Mouse (Mus musculus): ENCODE data around the gene Apol8.
A peak's percentile ranks its signal among the peaks of the same experiment; 100 is the strongest.
"Not testable (repeated sequence)": the region's sequence is repeated elsewhere in the genome, so short reads cannot be mapped to it uniquely, and the experiment has no call there.

Gene Apol8

DNA sequence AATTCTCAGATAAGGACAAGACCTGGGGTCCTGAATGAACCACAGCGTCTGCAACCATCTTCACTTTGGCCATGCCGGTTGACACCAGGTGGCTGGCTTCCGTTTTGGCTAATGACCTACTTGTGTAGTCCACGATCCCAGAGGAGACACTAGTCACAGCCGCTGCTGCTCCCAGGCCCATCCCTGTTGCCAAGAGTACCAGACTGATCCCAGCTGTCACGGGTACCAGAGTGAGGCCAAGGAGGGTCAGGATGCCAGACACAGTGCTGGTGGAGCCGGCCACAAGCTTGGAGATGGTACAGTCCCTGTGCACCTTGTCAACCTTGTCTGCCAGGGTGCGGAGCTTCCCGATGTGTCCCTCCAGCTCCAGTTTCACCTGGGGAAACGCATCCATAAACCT, 7.1 kb downstream of the Apol8 start:
- DNase-seq, result no peak

DNA sequence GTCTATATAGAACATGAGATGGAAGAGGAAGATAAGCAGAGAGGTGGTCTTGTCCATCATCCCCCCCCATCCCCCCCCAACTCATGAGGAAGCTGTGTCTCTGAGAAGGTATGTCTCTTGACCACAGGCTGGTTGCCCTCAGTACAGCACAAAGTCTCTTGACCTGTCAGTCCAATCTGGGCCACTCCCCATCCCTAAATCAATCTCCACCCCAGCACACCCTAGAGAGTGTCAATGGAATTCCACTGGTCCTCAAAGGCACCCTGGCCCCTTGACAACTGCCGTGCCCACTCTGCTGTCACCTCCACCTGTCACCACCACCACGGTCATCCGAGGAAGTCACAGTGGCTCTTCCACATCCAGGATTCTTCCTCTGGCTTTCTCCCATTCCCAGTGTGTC, 8.4 kb downstream of the Apol8 start:
- DNase-seq, result no peak

DNA sequence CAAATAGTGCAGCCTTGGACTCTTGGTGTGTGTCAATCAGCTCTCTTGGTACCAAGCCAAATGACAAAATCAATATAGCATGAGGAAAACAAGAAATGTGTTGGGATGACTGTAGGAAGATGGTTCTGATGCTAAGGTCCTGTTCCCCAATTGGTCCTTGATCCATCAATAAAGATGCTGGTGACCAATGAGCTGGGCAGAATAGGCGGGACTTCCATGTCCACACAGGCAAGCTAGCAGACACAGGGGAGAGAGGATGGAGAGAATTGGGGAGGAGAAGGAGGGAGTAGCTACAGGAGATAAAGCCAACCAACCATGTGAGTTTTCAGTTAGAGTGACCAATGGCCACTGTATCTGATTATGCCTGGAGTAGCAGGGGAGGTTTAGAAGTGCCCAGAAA, 10.5 kb downstream of the Apol8 start:
- DNase-seq, result no peak

DNA sequence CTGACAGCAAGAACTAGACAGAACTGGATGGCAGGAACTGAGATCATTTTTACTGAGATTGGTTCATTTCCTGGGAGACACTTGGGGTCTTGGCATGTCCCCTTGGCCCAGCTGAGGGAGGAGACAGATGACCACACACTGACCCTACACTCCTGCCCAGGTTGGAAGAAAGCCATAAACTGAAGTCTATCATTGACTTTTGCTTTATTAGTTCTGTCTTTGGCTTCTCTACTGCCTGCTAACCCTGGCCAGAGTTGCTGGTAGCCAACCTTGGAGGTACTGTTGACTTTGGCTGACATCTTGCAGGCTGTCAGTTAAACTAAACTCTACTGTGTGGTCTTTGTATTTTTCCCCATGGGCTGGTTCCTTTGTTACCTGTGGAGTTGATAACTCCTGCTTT, 11.7 kb downstream of the Apol8 start:
- no peak for DNase-seq

DNA sequence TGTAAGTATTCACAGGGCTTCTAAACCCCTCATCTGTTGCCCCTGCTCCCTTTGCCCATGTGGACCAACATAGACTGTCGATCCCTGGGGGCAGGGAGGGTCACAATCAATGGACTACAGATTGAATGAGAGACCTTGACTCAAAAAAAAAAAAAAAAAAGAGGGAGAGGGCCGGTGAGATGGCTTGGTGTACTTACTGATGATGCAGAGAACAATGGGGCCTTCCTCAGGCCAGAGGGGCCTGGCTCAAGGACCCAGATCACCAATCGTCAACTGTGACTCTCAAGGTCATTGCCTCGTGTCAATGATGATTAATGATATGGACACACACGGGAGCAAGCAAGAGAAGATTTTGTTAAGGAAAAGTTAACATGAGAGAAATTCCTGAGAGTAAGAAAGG, 12.2 kb downstream of the Apol8 start:
- no peak for DNase-seq

DNA sequence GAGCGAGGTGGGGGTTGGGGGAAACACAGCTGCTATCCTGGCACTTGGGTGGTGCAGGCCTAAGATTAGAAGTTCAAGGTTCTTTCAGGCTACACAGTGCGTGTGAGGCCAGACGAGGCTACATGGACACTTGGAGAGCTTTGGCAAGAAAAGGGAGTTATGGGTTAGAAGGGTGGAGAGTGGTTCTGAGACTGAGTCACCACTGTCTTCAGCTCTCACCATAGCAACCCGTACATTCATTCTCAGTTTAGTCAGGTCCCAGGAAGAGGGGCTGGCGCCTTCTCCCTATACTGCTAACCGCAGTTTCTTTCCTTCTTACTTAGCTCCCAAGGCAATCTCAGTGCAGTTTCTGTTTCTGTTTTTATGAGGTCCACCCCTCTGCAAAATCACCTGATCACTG, 15.2 kb downstream of the Apol8 start:
- DNase-seq, result not testable (repeated sequence)

DNA sequence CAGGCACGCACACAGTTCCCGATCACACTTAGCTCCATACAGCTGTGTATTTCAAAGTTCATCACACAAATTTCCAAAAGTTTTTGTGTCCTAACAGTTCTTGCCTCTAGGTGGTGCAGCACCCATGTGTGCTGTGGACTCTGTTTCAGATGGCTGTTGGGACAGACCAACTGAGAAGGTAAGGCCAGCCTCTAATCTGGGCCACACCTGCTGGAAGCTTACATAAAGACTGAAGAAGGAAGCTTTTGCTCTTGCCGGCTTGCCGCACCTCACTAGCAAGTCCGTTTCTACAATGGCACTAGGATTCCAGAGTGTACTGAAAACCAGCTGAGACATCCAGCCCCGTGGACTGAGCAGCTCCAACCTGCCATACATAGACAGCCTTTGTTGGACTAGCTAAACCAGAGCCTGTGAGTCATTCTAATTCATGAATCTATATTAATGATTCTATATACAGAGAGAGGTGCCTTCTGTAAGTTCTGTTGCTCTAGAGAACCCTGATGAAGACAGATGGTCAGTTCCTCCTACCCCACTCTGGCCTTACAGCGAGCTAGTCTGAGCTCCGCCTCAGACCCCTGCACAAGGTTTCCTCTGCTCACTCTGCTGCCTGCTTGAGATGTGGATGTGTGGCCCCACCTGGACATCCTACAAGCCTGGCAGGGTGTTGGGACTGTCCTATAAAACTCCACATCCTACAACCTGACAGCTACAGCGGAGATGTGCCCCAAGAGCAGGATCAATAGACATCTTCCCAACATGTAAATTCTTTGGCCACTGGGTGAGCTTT, 16.1 kb downstream of the Apol8 start:
- DNase-seq, result no peak

DNA sequence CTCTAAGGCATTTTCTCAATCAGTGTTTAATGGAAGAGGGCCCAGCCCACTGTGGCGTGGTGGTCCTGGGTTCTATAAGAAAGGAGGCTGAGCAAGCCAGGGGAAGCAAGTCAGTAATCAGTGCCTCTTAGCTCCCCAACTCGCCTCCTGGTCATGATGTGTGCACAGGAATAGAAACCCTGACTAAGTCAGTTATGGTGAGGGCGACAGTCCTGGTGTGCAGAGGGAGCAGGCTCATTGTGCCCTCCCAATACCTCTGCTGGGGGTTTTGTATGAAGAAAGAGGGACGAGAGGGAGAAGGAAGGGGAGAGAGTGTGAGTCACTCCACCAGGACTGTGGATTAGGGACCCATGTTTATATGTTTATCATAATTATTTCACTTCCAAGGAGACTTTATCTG, 22.9 kb downstream of the Apol8 start:
- not testable (repeated sequence) for DNase-seq

DNA sequence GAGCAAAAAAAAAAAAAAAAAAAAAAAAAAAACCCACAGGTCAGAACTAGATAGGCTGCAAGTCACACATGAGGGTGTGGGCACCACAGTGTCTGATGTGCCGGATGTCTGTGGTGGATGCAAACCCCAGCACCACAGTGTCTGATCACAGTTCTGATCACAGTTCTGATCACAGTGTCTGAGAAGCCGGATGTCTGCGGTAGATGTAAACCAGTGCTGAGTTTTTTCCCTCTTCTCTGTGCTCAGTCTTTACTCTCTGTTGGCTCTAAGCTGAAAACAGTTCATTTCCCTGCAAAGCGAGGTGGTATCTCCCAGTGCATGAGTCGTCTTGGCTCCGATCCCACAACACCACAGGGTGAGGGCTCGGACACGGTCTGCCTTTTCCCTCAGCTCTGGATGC, 23.4 kb downstream of the Apol8 start:
- not testable (repeated sequence) for DNase-seq

DNA sequence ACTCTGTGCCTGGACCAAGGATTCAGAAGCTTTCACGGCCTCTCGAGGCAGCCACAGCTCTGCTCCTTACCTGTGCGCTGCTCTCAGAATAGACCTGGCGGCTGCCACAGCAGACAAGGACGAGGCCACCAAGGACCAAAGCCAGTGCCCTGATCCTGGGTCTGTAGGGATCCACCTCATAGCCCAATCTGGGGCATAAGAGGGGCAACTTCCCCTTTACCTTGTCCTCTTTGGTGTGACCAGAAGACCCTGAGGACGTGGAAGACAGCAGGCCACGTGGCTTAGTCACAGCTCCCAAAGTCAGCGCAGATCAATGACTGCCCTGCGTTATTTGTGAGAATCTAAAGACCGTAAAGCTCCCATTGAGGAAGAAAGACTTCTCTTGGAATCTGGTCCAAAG, 24.0 kb downstream of the Apol8 start:
- not testable (repeated sequence) for DNase-seq

DNA sequence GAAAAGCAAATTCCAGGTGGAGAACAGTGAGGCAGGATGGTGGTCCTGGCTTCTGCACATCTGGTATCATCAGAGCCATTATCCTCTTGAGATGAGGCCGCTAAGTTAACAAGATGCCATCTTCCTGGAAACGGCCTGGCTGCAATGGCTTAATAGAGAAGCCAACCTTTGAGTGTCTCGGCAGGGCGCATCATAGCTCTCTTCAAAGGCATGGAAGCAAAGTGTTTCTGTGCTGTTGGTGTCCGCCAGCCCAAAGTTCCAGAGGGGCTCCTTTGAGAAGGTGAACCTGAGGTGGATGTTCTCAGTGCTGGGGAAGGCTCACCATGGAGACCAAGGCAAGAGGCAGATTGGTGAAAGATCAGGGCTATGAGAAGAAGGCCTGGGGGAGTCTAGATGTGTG, 25.2 kb downstream of the Apol8 start:
- DNase-seq, result no peak

DNA sequence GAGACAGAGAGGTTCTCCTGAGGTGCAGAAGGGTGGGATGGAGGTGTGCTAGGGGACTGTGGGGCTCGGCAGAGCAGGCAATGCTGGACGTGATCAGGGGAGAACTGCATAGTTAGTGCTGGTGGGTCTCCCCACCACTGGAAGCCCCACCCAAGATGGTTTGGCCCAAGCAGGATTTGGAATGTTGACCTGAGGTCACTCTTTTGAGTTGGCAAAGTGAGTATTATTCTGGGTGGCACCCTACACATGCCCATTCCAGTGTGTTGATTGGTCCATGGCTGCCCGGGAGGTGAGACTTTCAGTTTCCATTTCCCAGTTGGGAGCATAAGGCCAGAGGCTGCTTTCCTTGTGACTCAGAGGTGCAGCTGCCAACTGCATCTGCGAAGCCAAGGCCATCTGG, 28.1 kb downstream of the Apol8 start, which contains the start of gene Apol9b:
Gene Apol9b (plus strand): TSS at position 301 of the 400 bp plus-strand sequence.
- not testable (repeated sequence) for DNase-seq

DNA sequence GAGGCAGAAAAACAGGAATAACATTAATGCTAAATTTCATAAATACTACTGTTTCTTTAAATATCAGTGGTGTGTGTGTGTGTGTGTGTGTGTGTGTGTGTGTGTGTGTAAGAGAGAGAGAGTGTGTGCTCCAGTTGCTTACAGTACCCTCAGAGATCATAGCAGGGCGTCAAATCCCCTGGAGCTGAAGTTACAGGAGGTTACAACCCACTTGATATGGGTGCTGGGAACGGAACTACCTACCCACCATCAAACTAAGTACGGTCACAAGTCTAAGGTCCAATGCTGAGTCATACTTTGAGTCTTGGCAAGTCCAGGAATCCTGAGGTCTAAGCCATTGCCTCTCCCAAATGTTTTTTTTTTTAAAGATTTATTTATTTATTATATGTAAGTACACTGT, 29.1 kb downstream of the Apol8 start:
- DNase-seq, result not testable (repeated sequence)

DNA sequence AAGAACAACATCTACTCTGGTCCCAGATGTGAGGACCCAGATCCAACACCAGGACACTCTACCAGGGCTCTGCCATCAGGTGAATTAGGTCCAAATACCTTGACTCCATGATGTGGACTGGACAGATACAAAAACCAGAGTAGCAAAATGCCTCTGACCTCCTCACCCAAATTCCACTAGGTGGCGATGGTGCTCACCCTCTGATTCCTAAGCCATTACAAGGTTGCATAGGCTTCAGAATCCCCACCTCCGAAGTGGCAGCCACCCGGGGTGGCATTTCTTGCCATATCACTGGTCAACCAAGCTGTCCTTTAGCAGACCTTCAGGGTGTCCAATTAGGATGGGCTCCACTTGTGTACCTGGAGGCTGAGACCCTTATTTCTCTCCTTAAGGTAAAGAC, 29.7 kb downstream of the Apol8 start:
- DNase-seq, result not testable (repeated sequence)

DNA sequence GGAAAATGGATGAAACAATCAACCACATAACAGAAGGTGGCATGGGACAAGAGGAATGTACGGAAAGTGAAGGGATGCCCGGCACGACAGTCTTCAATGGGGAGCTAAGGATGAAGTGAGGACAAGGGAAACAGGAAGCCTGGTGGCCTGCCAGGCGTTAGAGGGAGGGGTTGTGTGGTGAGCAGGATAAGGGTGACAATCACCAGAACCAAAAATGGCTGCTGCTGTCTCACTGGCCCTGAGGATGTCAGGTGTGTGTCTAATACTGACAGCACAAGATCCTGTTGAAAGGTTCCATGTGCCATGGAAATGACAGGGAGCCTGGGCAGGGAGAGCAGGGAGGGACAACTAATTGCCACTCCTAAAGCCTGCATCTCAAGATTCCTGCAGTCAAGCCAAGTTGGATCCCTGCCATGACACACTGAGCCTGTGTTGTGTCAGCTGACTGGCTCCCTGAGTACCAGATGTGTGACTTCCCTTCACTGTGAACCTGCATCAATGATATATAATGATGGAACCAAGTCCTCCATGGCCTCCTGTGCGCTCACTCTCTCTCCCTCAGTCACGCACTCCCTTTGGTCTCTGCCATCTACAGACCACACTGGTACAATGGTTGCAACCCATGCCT, 31.3 kb downstream of the Apol8 start:
- DNase-seq, result peak in 1 of 2 experiments; percentile 32

DNA sequence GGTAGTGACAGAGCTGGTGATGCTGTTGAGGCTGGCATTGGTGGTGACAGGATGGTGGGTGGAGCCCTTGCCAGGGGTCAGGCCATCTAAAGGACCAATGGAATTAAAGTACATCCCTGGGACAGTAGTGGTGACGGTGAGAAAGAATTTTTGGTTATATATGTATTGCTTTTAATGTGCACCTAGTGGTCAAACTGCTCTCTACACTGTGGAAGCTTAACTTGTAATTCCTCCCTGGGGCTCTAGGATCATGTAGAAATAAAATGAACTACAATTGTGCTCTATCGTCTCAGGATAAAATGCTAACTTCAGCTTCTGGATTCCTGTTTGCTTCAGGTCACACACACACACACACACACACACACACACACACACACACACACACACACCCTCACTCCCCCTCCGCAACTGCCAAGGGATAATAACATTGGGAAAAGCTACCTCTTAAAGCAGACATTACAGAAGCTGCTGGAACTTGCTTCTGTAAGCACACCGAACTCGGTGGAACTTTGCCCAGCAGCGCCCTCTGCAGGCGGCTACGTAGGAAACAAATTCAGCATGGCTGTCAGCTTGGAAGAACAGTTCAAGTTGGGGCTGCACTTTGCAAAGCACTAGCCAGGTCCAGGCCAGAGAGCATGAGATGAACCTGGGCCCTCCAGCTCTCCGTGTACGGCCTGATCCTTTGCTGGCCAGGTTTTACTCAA, 32.4 kb downstream of the Apol8 start:
- DNase-seq, result not testable (repeated sequence)

DNA sequence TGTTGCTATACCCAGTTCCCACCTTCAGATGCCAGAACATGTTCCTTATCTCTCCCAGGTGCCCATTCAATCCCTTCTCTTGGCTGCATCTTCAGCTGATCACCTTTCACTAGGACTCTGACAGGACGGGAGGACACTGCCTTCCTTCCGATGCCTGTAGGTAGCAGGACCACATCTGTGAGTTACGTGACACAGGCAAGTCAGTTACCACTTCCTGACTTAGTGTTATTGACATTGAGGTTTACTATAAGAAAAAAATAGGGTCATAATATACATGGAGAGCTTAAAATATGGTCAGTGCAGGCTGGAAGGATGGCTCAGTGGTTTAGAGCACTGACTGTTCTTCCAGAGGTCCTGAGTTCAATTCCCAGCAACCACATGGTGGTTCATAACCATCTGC, 35.3 kb downstream of the Apol8 start:
- not testable (repeated sequence) for DNase-seq

DNA sequence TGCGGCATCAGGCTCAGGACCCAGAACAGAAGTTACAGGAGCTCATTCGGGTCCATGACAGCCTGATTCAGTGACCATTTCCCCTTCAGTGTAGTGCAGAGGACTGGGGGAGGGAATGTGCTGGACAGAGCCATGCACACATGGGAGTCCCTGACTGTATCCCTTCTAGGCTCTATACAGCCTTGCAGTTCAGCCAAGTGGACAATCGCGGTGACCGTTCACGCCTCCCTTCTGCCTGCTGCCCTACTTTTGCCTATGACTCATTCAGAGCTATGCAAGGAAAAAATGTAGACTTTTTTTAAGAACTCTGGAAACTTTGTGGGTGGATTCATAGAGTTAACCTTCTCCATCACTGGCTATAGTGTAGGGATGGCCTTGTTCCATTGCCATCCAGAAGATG, 38.6 kb downstream of the Apol8 start:
- DNase-seq, result not testable (repeated sequence)

DNA sequence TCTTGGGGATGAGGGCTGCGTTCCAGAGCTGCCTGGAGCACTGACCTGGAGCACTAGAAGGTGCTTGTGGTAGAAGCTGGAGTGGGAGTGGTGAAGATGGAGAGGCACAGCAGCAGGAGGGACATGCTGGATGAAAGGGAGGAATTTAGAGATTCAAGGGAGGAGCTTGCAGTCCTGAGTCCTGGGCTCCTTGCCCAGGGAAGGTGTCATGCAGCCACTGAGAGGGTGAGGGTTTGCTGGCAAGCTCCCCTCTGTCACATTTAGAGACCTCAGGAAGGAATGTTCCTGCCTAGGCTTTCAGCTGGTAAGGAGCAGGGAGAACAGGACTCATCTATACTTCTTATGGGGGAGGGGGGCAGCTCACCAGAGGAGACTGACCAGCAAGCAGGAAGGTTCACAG, 47.9 kb downstream of the Apol8 start:
- DNase-seq, result not testable (repeated sequence)

DNA sequence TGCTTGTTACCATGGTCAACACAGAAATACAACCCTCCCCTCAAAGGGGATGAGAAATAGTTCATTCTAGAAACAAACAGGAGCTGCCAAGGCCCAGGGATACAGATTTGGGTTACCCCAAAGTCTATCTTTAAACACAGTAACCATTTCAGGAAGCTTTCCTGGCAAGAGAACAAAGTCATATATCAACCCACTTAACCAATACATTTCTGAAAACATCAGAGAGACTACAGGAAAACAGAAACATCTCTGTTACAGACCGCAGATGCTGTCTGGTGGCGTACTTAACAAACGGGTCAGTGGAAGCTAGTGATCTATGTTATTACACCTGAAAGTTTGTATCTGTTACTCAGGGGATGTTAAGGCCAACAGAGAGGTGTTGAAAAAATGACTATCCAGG, 51.5 kb downstream of the Apol8 start:
- not testable (repeated sequence) for DNase-seq

DNA sequence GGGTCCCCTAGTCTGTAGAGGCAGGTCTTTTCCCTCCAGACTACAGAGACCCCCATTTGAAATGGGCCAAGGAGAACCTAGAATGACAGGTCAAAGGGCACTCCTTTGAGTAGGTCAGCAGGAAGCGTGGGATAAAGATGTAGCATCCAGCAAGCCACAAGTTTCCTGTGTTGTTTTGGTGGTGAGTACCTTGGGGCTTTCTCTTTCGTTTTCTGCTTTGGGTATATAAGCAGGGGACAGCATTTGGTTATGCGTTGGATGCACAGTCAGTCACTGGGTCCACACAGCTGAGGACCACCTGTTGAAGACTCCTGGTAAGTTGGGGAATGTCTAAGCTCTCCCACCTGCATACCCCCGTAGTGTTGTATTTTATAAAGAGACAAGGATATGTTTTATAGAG, 58.1 kb downstream of the Apol8 start, which contains the start of gene Apol7e:
Gene Apol7e (plus strand): TSS at position 202 of the 400 bp plus-strand sequence.
- not testable (repeated sequence) for DNase-seq

All from kidney, postnatal 25 days (tissue).